Mouse (Mus musculus): ENCODE measurements around the gene Myadm. TPM values are rescaled to one million over a fixed set of nuclear protein-coding genes. Genes with fewer than 3 reads are reported as not detected.
"Not testable (repeated sequence)": the region's sequence is repeated elsewhere in the genome, so short reads cannot be mapped to it uniquely, and the experiment has no call there.

Gene Myadm
- polyA plus RNA-seq, 1 experiment from 2014 or later, result 55.1 TPM

- Histone ChIP-seq H3K4me3 (ENCODE audit: low read depth, low read length) (no peak overlapping the region), H3K27ac (ENCODE audit: low read length) (no peak overlapping the region), H3K9me3 (replicated peaks; ENCODE audit: control insufficient read depth, low read length) (no peaks in the 10 kb centered on the region), H3K9ac (ENCODE audit: low read depth, low read length) (no peak overlapping the region), H3K27me3 (ENCODE audit: control insufficient read depth, insufficient read depth, low read depth, low read length) (peaks cover 4% of the 10 kb centered on the region), H3K4me2 (ENCODE audit: low read depth, low read length) (no peak overlapping the region), H3K4me1 (ENCODE audit: control insufficient read depth, low read depth, low read length) (no peaks in the 10 kb centered on the region), H3K36me3 (ENCODE audit: control insufficient read depth, insufficient read depth) (no peaks in the 10 kb centered on the region)
- no peak for ATAC-seq (ENCODE audit: low read depth)
- 30% methylated on average over 3 of the region's 3 CpGs for WGBS (ENCODE audit: insufficient replicate concordance)
Observed at GRCm38 (mm10) chr7:3268291-3268690, 20.6 kb upstream of the Myadm start.

GRCm38 (mm10) chr7:3272206-3272605 is 16.7 kb upstream of the Myadm start:
- ATAC-seq (ENCODE audit: low read depth), result no peak
- no peaks in the 10 kb centered on the region for H3K36me3 ChIP-seq (ENCODE audit: control insufficient read depth, insufficient read depth)
- H3K27me3 ChIP-seq (ENCODE audit: control insufficient read depth, insufficient read depth, low read depth, low read length), result no peaks in the 10 kb centered on the region
- no peaks in the 10 kb centered on the region for H3K4me1 ChIP-seq (ENCODE audit: control insufficient read depth, low read depth, low read length)
- H3K4me2 ChIP-seq (ENCODE audit: low read depth, low read length), result no peak overlapping the region
- no peaks in the 10 kb centered on the region for H3K9me3 ChIP-seq (replicated peaks; ENCODE audit: control insufficient read depth, low read length)
- no peak overlapping the region for H3K9ac ChIP-seq (ENCODE audit: low read depth, low read length)
- no peak overlapping the region for H3K27ac ChIP-seq (ENCODE audit: low read length)
- 54% methylated on average over 9 of the region's 9 CpGs for WGBS (ENCODE audit: insufficient replicate concordance)
- H3K4me3 ChIP-seq (ENCODE audit: low read depth, low read length), result no peak overlapping the region

GRCm38 (mm10) chr7:3275455-3276170 is 13.3 kb upstream of the Myadm start:
- Histone ChIP-seq H3K36me3 (ENCODE audit: control insufficient read depth, insufficient read depth) (no peaks in the 10 kb centered on the region), H3K9me3 (replicated peaks; ENCODE audit: control insufficient read depth, low read length) (no peaks in the 10 kb centered on the region), H3K27me3 (ENCODE audit: control insufficient read depth, insufficient read depth, low read depth, low read length) (no peaks in the 10 kb centered on the region), H3K4me1 (ENCODE audit: control insufficient read depth, low read depth, low read length) (peaks cover 3% of the 10 kb centered on the region; the same call in 1 of the 2 replicates), H3K9ac (ENCODE audit: low read depth, low read length) (no peak overlapping the region), H3K4me2 (ENCODE audit: low read depth, low read length) (no peak overlapping the region), H3K27ac (ENCODE audit: low read length) (peak overlapping the region; percentile 19), H3K4me3 (ENCODE audit: low read depth, low read length) (no peak overlapping the region)
- WGBS (ENCODE audit: insufficient replicate concordance), result 31% methylated on average over 6 of the region's 6 CpGs
- peak; percentile 47 for ATAC-seq (ENCODE audit: low read depth)

GRCm38 (mm10) chr7:3276781-3277180 is 12.1 kb upstream of the Myadm start:
- not testable (repeated sequence) for H3K27ac ChIP-seq (ENCODE audit: low read length); H3K27me3 ChIP-seq (ENCODE audit: control insufficient read depth, insufficient read depth, low read depth, low read length); ATAC-seq (ENCODE audit: low read depth); H3K4me2 ChIP-seq (ENCODE audit: low read depth, low read length); H3K4me3 ChIP-seq (ENCODE audit: low read depth, low read length); H3K4me1 ChIP-seq (ENCODE audit: control insufficient read depth, low read depth, low read length); H3K36me3 ChIP-seq (ENCODE audit: control insufficient read depth, insufficient read depth); H3K9me3 ChIP-seq (replicated peaks; ENCODE audit: control insufficient read depth, low read length); H3K9ac ChIP-seq (ENCODE audit: low read depth, low read length)
- WGBS (ENCODE audit: insufficient replicate concordance), result 56% methylated on average over 4 of the region's 4 CpGs

GRCm38 (mm10) chr7:3280080-3280653 is 8.7 kb upstream of the Myadm start:
- 46% methylated on average over 5 of the region's 5 CpGs for WGBS (ENCODE audit: insufficient replicate concordance)
- Histone ChIP-seq H3K4me2 (ENCODE audit: low read depth, low read length) (no peak overlapping the region), H3K27ac (ENCODE audit: low read length) (no peak overlapping the region), H3K27me3 (ENCODE audit: control insufficient read depth, insufficient read depth, low read depth, low read length) (no peaks in the 10 kb centered on the region), H3K4me1 (ENCODE audit: control insufficient read depth, low read depth, low read length) (peaks cover 3% of the 10 kb centered on the region; the same call in 1 of the 2 replicates), H3K36me3 (ENCODE audit: control insufficient read depth, insufficient read depth) (no peaks in the 10 kb centered on the region), H3K9ac (ENCODE audit: low read depth, low read length) (no peak overlapping the region), H3K4me3 (ENCODE audit: low read depth, low read length) (no peak overlapping the region), H3K9me3 (replicated peaks; ENCODE audit: control insufficient read depth, low read length) (no peaks in the 10 kb centered on the region)
- ATAC-seq (ENCODE audit: low read depth), result peak; percentile 63

GRCm38 (mm10) chr7:3280654-3281153 is 8.2 kb upstream of the Myadm start:
- no peaks in the 10 kb centered on the region for H3K9me3 ChIP-seq (replicated peaks; ENCODE audit: control insufficient read depth, low read length)
- whole genome bisulfite sequencing (ENCODE audit: insufficient replicate concordance), result 35% methylated on average over 8 of the region's 8 CpGs
- ATAC-seq (ENCODE audit: low read depth), result 0 out of 2 replicates have a peak, but pooled peaks have one; percentile 9
- H3K4me3 ChIP-seq (ENCODE audit: low read depth, low read length), result no peak overlapping the region
- no peak overlapping the region for H3K9ac ChIP-seq (ENCODE audit: low read depth, low read length)
- no peaks in the 10 kb centered on the region for H3K27me3 ChIP-seq (ENCODE audit: control insufficient read depth, insufficient read depth, low read depth, low read length)
- no peak overlapping the region for H3K27ac ChIP-seq (ENCODE audit: low read length)
- H3K4me1 ChIP-seq (ENCODE audit: control insufficient read depth, low read depth, low read length), result peaks cover 3% of the 10 kb centered on the region; the same call in 1 of the 2 replicates
- no peak overlapping the region for H3K4me2 ChIP-seq (ENCODE audit: low read depth, low read length)
- no peaks in the 10 kb centered on the region for H3K36me3 ChIP-seq (ENCODE audit: control insufficient read depth, insufficient read depth)

GRCm38 (mm10) chr7:3281741-3282140 is 7.1 kb upstream of the Myadm start:
- H3K4me1 ChIP-seq (ENCODE audit: control insufficient read depth, low read depth, low read length), result peaks cover 3% of the 10 kb centered on the region; the same call in 1 of the 2 replicates
- 59% methylated on average over 6 of the region's 6 CpGs for WGBS (ENCODE audit: insufficient replicate concordance)
- H3K36me3 ChIP-seq (ENCODE audit: control insufficient read depth, insufficient read depth), result no peaks in the 10 kb centered on the region
- H3K27ac ChIP-seq (ENCODE audit: low read length), result no peak overlapping the region
- no peaks in the 10 kb centered on the region for H3K27me3 ChIP-seq (ENCODE audit: control insufficient read depth, insufficient read depth, low read depth, low read length)
- H3K4me3 ChIP-seq (ENCODE audit: low read depth, low read length), result no peak overlapping the region
- no peak for ATAC-seq (ENCODE audit: low read depth)
- H3K4me2 ChIP-seq (ENCODE audit: low read depth, low read length), result no peak overlapping the region
- no peak overlapping the region for H3K9ac ChIP-seq (ENCODE audit: low read depth, low read length)
- no peaks in the 10 kb centered on the region for H3K9me3 ChIP-seq (replicated peaks; ENCODE audit: control insufficient read depth, low read length)

GRCm38 (mm10) chr7:3283081-3283875 is 5.6 kb upstream of the Myadm start:
- Histone ChIP-seq H3K9ac (ENCODE audit: low read depth, low read length) (no peak overlapping the region), H3K4me2 (ENCODE audit: low read depth, low read length) (no peak overlapping the region), H3K4me3 (ENCODE audit: low read depth, low read length) (no peak overlapping the region), H3K4me1 (ENCODE audit: control insufficient read depth, low read depth, low read length) (peaks cover 3% of the 10 kb centered on the region; the same call in 1 of the 2 replicates), H3K27me3 (ENCODE audit: control insufficient read depth, insufficient read depth, low read depth, low read length) (no peaks in the 10 kb centered on the region), H3K36me3 (ENCODE audit: control insufficient read depth, insufficient read depth) (no peaks in the 10 kb centered on the region), H3K27ac (ENCODE audit: low read length) (no peak overlapping the region), H3K9me3 (replicated peaks; ENCODE audit: control insufficient read depth, low read length) (no peaks in the 10 kb centered on the region)
- 55% methylated on average over 11 of the region's 11 CpGs for WGBS (ENCODE audit: insufficient replicate concordance)
- no peak for ATAC-seq (ENCODE audit: low read depth)

Measured in liver, embryonic 16.5 days (tissue).